Mouse (Mus musculus) intestine, postnatal 0 days (tissue): ENCODE results near the gene Atf1. TPM values are rescaled to one million over a fixed set of nuclear protein-coding genes. Genes with fewer than 3 reads are reported as not detected.
"Not testable (repeated sequence)": the region's sequence is repeated elsewhere in the genome, so short reads cannot be mapped to it uniquely, and the experiment has no call there.

Source experiments
- ATAC-seq: fragments of 200-750 bp; cut with Nextera tagmentation; 2 replicates; pipeline ENCODE4 v1.8.0; 2017; ENCODE audit warnings: mild to moderate bottlenecking, moderate TSS enrichment, moderate library complexity
- H3K27ac ChIP-seq: fragments of 300-500 bp; sonication (generic); 2 replicates; pipeline ENCODE4 v1.5.1; 2014; ENCODE audit warnings: mild to moderate bottlenecking, low read depth, low read length, moderate library complexity
- H3K27me3 ChIP-seq: fragments of 300-500 bp; sonication (generic); replicated peaks from 2 replicates; pipeline ENCODE4 v1.6.1; 2014; ENCODE audit warnings: low read length, mixed read lengths; ENCODE audit not compliant: control insufficient read depth, insufficient read depth
- H3K36me3 ChIP-seq: fragments of 300-500 bp; sonication (generic); 2 replicates; pipeline ENCODE4 v1.6.1; 2014; ENCODE audit warnings: mild to moderate bottlenecking, moderate library complexity; ENCODE audit not compliant: control insufficient read depth, insufficient read depth
- H3K4me1 ChIP-seq: fragments of 300-500 bp; sonication (generic); replicated peaks from 2 replicates; pipeline ENCODE4 v1.6.1; 2014; ENCODE audit warnings: antibody characterized with exemption, low read length, mixed read lengths; ENCODE audit not compliant: control insufficient read depth, insufficient read depth
- H3K4me2 ChIP-seq: fragments of 300-500 bp; sonication (generic); replicated peaks from 2 replicates; pipeline ENCODE4 v1.6.1; 2014; ENCODE audit warnings: low read depth, mild to moderate bottlenecking, moderate library complexity
- H3K4me3 ChIP-seq: fragments of 300-500 bp; sonication (generic); 2 replicates; pipeline ENCODE4 v1.5.1; 2014; ENCODE audit warnings: low read depth, low read length
- H3K9ac ChIP-seq: fragments of 300-500 bp; sonication (generic); 2 replicates; pipeline ENCODE4 v1.6.1; 2014; ENCODE audit warnings: mild to moderate bottlenecking, low read depth, low read length
- H3K9me3 ChIP-seq: fragments of 300-500 bp; sonication (generic); 2 replicates; pipeline ENCODE4 v1.6.1; 2016; ENCODE audit warnings: mixed run types; ENCODE audit not compliant: control insufficient read depth
- CTCF ChIP-seq: sonication (generic); IDR thresholded peaks from 2 replicates; pipeline ENCODE4 v1.5.1; 2016; ENCODE audit warnings: low read depth, mild to moderate bottlenecking, control low read depth, antibody characterized with exemption, moderate library complexity
- WGBS: fragments of 180-500 bp; shearing (Covaris S2); extraction: QIAGEN DNeasy Blood & Tissue Kit; methylation state at CpG from one replicate; pipeline ENCODE4 v1.1.7; 2014; 5-methylcytosine and 5-hydroxymethylcytosine counted together
- polyA plus RNA-seq: library from polyadenylated mRNA; unstranded; fragments of >200 nt; fragmentation: Nextera tagmentation; extraction: Ambion mirVana; gene quantifications from 2 replicates; pipeline ENCODE4 v1.2.1, GENCODE M21; 2015

The Atf1 gene
- polyA plus RNA-seq, 1 experiment from 2014 or later = 25.3 TPM

- H3K27ac ChIP-seq = no peak overlapping the region
- H3K4me1 ChIP-seq = no peaks in the 10 kb centered on the region
- H3K36me3 ChIP-seq = peaks cover 76% of the 10 kb centered on the region
- WGBS = 91% methylated on average over 6 of the region's 6 CpGs
- H3K4me2 ChIP-seq = no peak overlapping the region
- H3K9ac ChIP-seq = no peak overlapping the region
- no peak overlapping the region for H3K4me3 ChIP-seq
- no peak for TF ChIP-seq CTCF
- H3K9me3 ChIP-seq = no peaks in the 10 kb centered on the region
- no peak for ATAC-seq
- no peaks in the 10 kb centered on the region for H3K27me3 ChIP-seq
Measured at GRCm38 (mm10) chr15:100248665-100249433, 21.2 kb downstream of the Atf1 start.

GRCm38 (mm10) chr15:100251153-100251780 is 23.6 kb downstream of the Atf1 start:
- H3K9me3 ChIP-seq = no peaks in the 10 kb centered on the region
- no peak for ATAC-seq
- no peaks in the 10 kb centered on the region for H3K4me1 ChIP-seq
- H3K9ac ChIP-seq = no peak overlapping the region
- H3K27ac ChIP-seq = no peak overlapping the region
- H3K4me2 ChIP-seq = no peak overlapping the region
- WGBS = 81% methylated on average over 6 of the region's 6 CpGs
- peaks cover 81% of the 10 kb centered on the region for H3K36me3 ChIP-seq
- no peak for TF ChIP-seq CTCF
- H3K27me3 ChIP-seq = no peaks in the 10 kb centered on the region
- H3K4me3 ChIP-seq = no peak overlapping the region

- ATAC-seq = no peak
- WGBS = 75% methylated on average over 6 of the region's 6 CpGs
- TF ChIP-seq CTCF = no peak
- Histone ChIP-seq H3K9me3 (no peaks in the 10 kb centered on the region), H3K27ac (no peak overlapping the region), H3K4me2 (no peak overlapping the region), H3K4me3 (no peak overlapping the region), H3K36me3 (peaks cover 81% of the 10 kb centered on the region), H3K9ac (no peak overlapping the region), H3K27me3 (no peaks in the 10 kb centered on the region), H3K4me1 (no peaks in the 10 kb centered on the region)
Measured at GRCm38 (mm10) chr15:100256386-100256785, 28.8 kb downstream of the Atf1 start.

- H3K36me3 ChIP-seq = peaks cover 76% of the 10 kb centered on the region
- WGBS = 85% methylated on average over 5 of the region's 5 CpGs
- no peaks in the 10 kb centered on the region for H3K27me3 ChIP-seq
- no peaks in the 10 kb centered on the region for H3K9me3 ChIP-seq
- H3K4me1 ChIP-seq = no peaks in the 10 kb centered on the region
- no peak overlapping the region for H3K4me2 ChIP-seq
- TF ChIP-seq CTCF = no peak
- H3K27ac ChIP-seq = no peak overlapping the region
- no peak overlapping the region for H3K4me3 ChIP-seq
- ATAC-seq = no peak
- no peak overlapping the region for H3K9ac ChIP-seq
Measured at GRCm38 (mm10) chr15:100257305-100257704, 29.7 kb downstream of the Atf1 start.

GRCm38 (mm10) chr15:100258646-100259425 is 31.2 kb downstream of the Atf1 start:
- H3K9me3 ChIP-seq = no peaks in the 10 kb centered on the region
- peaks cover 63% of the 10 kb centered on the region for H3K36me3 ChIP-seq
- H3K27ac ChIP-seq = no peak overlapping the region
- H3K4me1 ChIP-seq = no peaks in the 10 kb centered on the region
- no peak overlapping the region for H3K9ac ChIP-seq
- H3K4me3 ChIP-seq = no peak overlapping the region
- 93% methylated on average over 7 of the region's 7 CpGs for WGBS
- no peak for ATAC-seq
- H3K27me3 ChIP-seq = no peaks in the 10 kb centered on the region
- no peak overlapping the region for H3K4me2 ChIP-seq
- TF ChIP-seq CTCF = no peak

GRCm38 (mm10) chr15:100260351-100260750 is 32.7 kb downstream of the Atf1 start:
- H3K36me3 ChIP-seq = peaks cover 47% of the 10 kb centered on the region
- not testable (repeated sequence) for H3K9me3 ChIP-seq, H3K27me3 ChIP-seq, H3K4me1 ChIP-seq, H3K27ac ChIP-seq, H3K9ac ChIP-seq, H3K4me3 ChIP-seq, ATAC-seq, H3K4me2 ChIP-seq
- 88% methylated on average over 6 of the region's 7 CpGs for WGBS
